Mouse (Mus musculus) layer of hippocampus, postnatal 36 days (tissue): ENCODE measurements at regions not wholly inside any gene's neighbourhood (a gene's known extent, or its start where the extent isn't known, plus 50 kb on each side); places are given as distances from the start of the nearest gene placed in this dataset.
A peak's percentile ranks its signal among the peaks of the same experiment; 100 is the strongest.

Source experiments
- DNase-seq, 2 experiments: peaks; one replicate each; pipeline ENCODE4 v3.0.0; 2022

DNA sequence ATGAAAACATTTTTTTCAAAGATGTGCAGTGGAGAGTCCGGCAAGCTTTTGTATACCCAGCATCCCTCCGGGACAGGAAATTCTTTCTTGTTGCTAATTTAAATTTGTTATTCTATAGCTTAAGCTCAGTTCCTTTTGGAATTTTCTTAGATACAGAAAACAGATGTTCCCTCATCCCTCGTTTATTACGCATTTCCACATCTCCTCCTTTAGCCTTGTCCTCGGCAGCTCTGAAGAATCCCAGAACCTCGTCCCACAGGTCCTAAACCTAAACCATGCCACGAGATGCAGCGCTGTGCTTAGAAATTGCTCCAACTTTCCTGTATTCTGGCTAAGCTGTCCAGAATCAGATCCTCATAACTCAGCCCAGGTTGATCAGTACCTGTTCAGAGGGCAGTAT is 332.0 kb downstream of the Adgrl2 start:
- DNase-seq = no peak

GRCm38 (mm10) chr3:148656187-148656586 is 334.2 kb downstream of the Adgrl2 start:
- DNase-seq = peak; percentile 2 to 11

DNA sequence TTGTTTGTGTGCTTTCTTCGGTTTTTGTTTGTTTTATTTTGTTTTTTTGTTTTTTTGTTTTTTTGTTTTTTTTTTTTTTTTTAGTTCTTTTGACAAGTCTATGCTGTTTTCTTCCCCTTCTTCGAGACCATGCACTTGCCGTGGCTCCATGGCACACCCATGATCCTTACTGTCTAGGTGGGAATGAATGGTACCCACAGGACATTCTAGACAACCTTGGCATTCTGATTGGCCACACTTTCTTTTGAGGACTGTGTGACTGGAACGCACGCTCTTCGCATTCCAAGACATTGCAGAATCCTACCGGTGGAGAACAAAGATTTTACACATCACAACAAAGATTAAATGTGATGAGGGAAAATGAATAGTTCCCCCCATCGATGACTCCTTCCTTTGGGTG is 340.1 kb downstream of the Adgrl2 start:
- no peak for DNase-seq

- no peak for DNase-seq
Observed at GRCm38 (mm10) chr3:148644924-148645323, 345.4 kb downstream of the Adgrl2 start.

DNA sequence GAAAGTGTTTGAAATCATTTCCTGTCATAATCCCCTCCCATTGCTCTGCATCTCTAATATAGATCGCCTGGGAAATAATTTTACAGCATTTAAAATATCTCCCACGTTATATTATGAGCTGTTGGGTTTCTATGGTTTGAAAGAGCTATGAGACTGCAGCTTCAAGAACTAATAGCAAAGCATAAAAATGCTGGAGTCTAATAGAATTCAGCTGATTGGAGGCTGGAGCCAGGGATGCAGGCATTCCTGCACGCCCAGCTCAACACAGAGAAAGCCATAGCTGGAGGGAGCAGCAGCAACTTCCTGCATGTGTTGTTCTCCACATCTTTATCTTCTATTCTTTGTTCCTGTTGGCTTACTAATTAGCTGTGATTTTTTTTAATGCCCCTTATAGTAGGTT is 348.8 kb downstream of the Adgrl2 start:
- DNase-seq = no peak

- DNase-seq = no peak
Observed at GRCm38 (mm10) chr3:148640680-148641101, 349.7 kb downstream of the Adgrl2 start.

GRCm38 (mm10) chr3:148635101-148635500 is 355.3 kb downstream of the Adgrl2 start:
- DNase-seq = no peak

DNA sequence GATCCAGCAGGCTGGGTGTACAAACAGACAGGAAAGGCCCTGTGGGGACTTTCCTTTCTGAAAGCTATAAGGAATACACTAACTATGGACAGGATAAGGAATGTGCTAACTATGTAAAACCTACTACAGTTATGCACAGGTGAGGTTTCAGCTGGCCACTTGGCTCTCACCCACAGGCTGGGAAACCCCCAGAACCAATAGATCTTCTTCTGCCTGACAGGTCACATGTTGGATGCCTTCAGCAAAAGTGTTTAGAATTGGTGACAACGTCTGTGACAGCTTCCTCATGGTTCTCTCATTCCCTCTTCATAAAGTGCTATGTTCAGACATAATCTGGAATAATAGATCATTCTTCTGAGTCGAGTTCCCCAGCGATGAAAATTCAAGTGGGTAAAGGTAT is 356.0 kb downstream of the Adgrl2 start:
- no peak for DNase-seq

- no peak for DNase-seq
Observed at GRCm38 (mm10) chr3:148633291-148633690, 357.1 kb downstream of the Adgrl2 start.

- DNase-seq = no peak
Observed at GRCm38 (mm10) chr3:148632449-148632848, 357.9 kb downstream of the Adgrl2 start.

- no peak for DNase-seq
Observed at GRCm38 (mm10) chr3:148631415-148632192, 358.8 kb downstream of the Adgrl2 start.

GRCm38 (mm10) chr3:148630865-148631264 is 359.5 kb downstream of the Adgrl2 start:
- DNase-seq = no peak

DNA sequence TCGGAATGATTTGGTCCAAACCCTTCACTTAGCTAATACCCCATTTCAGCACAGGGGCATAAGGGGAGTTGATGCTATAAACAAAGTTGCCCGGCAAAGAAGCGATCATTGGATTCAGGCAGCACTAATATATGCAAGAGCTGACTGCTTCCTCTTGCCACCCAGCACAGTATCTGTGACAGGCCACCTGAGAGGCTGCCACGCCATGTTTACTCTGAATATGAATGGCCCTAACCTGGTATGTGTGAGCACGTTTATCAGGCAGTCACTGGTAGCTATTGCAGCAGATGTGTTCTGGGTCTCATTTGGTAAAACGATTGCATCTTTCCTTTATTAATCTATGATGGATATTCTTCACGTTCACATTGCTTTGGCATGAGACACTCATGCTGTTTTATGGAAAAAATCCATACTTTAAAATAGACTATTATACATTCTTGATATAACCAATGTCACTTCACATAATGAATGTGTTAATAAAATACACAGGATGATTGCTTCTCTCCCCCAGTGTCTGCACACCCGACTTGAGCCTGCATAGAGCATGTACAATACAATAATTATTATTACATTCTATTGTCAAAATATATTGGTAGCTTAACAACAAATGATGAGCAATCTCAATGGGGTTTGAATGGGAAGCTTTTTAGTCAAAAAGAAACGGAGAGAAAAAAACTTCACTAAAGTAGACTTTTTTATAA is 375.2 kb downstream of the Adgrl2 start:
- DNase-seq = no peak

- no peak for DNase-seq
Observed at GRCm38 (mm10) chr3:148613443-148613842, 376.9 kb downstream of the Adgrl2 start.

DNA sequence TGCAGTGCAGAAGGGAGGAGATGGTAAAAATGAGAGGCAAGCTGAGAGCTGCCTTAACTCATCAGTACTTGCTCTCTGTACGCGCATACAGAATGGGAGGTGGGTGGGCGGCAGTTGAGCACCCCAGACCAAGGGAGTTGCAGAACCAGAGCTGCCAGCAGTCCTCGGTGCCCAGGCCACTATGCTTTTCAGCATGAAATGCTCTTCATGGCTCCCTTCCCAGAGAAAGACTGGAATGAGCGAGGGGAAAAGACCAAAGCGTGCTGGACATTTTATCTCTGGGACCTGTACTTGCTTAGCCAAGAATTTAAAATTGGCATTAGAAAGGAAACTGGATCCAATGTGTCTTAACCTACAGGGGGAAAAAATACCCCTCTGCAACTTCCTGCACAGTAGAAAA is 387.1 kb downstream of the Adgrl2 start:
- no peak for DNase-seq

- DNase-seq = no peak
Observed at GRCm38 (mm10) chr3:148602730-148603255, 387.6 kb downstream of the Adgrl2 start.

GRCm38 (mm10) chr3:148595561-148595960 is 394.8 kb downstream of the Adgrl2 start:
- DNase-seq = no peak

DNA sequence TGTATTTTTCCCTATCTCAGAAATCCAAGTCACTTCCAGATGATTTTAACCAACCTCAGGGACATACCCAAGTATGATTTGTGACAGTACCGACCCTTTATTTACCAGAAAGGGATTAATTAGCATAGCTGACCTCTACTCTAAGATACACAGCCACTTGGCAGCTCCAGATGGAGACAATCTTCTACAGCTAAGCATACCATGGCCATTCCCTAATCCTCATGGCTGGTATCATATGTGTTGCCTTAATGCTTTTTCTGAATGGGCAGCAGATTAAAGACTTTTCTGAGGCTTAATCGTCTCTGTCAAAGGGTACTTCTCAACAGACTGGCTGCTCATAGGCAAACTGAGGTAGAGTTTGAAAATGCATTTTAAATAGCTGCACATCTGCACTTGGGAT is 400.8 kb downstream of the Adgrl2 start:
- DNase-seq = no peak

GRCm38 (mm10) chr3:148575735-148576134 is 414.6 kb downstream of the Adgrl2 start:
- DNase-seq = no peak

DNA sequence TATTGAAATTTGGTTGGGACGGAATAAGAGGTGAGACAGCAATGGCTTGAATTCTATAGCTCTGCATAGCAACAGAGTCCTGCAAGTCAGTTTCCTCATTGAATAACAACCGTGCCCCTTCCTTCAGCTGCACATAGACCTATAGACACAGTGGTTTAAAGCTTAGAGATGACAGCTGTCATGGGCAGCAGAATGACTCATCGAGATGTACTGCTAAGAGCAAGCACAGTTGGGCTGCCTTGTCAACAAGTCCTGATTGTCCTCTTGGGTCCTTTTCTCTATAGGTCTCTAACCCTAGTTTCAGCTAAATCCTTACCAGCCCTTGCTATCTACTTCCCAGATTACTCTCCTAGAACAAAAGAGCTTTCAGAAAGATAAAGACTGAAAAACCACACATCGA is 417.9 kb downstream of the Adgrl2 start:
- no peak for DNase-seq

- no peak for DNase-seq
Observed at GRCm38 (mm10) chr3:148564716-148565115, 425.6 kb downstream of the Adgrl2 start.

DNA sequence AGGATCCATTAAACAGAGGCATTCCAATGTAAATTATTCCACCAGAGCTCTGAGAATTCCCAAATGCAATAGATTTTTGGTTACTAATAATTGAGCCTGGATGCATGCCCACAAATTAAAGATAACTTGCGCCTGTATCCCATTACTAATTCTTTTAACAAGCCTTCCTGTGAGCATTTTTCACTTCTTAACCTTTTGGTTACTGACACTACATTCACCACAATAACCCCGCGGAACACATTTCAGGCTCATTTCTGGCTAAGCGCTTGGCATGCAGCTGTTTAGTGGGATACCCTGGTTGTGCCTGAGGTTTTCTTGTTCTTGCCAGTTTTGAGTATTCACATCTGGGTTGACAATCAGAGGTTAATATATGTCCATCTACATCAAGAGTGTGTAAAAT is 429.1 kb downstream of the Adgrl2 start:
- no peak for DNase-seq

- no peak for DNase-seq
Observed at GRCm38 (mm10) chr3:148559752-148560460, 430.4 kb downstream of the Adgrl2 start.
